Mouse (Mus musculus) liver, postnatal 0 days (tissue): ENCODE measurements around the gene Gprc5a. TPM values are rescaled to one million over a fixed set of nuclear protein-coding genes. Genes with fewer than 3 reads are reported as not detected.

Experiments
- ATAC-seq: fragments of 200-750 bp; cut with Nextera tagmentation; 2 replicates; pipeline ENCODE4 v1.8.0; 2017; ENCODE audit warnings: mild to moderate bottlenecking, moderate library complexity
- DNase-seq: peaks from one replicate; pipeline ENCODE4 v3.0.0-alpha.2; 2016
- H3K27ac ChIP-seq: fragments of 300-500 bp; sonication (generic); 2 replicates; pipeline ENCODE4 v1.5.1; 2014; ENCODE audit warnings: antibody characterized with exemption, moderate library complexity, mild to moderate bottlenecking, low read depth
- H3K27me3 ChIP-seq: fragments of 300-500 bp; sonication (generic); 2 replicates; pipeline ENCODE4 v1.6.1; 2014; ENCODE audit warnings: low read length, control low read depth, mixed read lengths; ENCODE audit not compliant: insufficient read depth
- H3K36me3 ChIP-seq: fragments of 300-500 bp; sonication (generic); replicated peaks from 2 replicates; pipeline ENCODE4 v1.6.1; 2014; ENCODE audit warnings: mild to moderate bottlenecking, control low read depth, low read length, moderate library complexity, mixed read lengths; ENCODE audit not compliant: insufficient read depth
- H3K4me1 ChIP-seq: fragments of 300-500 bp; sonication (generic); 2 replicates; pipeline ENCODE4 v1.6.1; 2014; ENCODE audit warnings: antibody characterized with exemption, mild to moderate bottlenecking, control low read depth; ENCODE audit not compliant: insufficient read depth
- H3K4me2 ChIP-seq: fragments of 300-500 bp; sonication (generic); 2 replicates; pipeline ENCODE4 v1.6.1; 2014; ENCODE audit warnings: low read depth, mild to moderate bottlenecking, low read length, moderate library complexity, mixed read lengths
- H3K4me3 ChIP-seq: fragments of 300-500 bp; sonication (generic); 2 replicates; pipeline ENCODE4 v1.5.1; 2014; ENCODE audit warnings: low read depth, low read length
- H3K9ac ChIP-seq: fragments of 300-500 bp; sonication (generic); replicated peaks from 2 replicates; pipeline ENCODE4 v1.6.1; 2014; ENCODE audit warnings: mild to moderate bottlenecking, moderate library complexity
- H3K9me3 ChIP-seq: fragments of 300-500 bp; sonication (generic); 2 replicates; pipeline ENCODE4 v1.6.1; 2016; ENCODE audit warnings: mild to moderate bottlenecking, control low read depth, low read length, mixed read lengths
- CTCF ChIP-seq: sonication (generic); IDR thresholded peaks from 2 replicates; pipeline ENCODE4 v1.5.1; 2016; ENCODE audit warnings: antibody characterized with exemption, low read depth
- EP300 ChIP-seq: IDR thresholded peaks from 2 replicates; pipeline ENCODE4 v1.6.1; 2016; ENCODE audit warnings: antibody characterized with exemption, low read depth, mild to moderate bottlenecking
- WGBS: fragments of 180-500 bp; shearing (Covaris S2); extraction: QIAGEN DNeasy Blood & Tissue Kit; methylation state at CpG from one replicate; pipeline ENCODE4 v1.1.7; 2014; ENCODE audit not compliant: insufficient replicate concordance; 5-methylcytosine and 5-hydroxymethylcytosine counted together
- polyA plus RNA-seq: library from polyadenylated mRNA; unstranded; fragments of >200 nt; fragmentation: Nextera tagmentation; extraction: Ambion mirVana; gene quantifications from 2 replicates; pipeline ENCODE4 v1.2.1, GENCODE M21; 2015

Gene Gprc5a
- polyA plus RNA-seq, 1 experiment from 2014 or later = 0.21 TPM

DNA sequence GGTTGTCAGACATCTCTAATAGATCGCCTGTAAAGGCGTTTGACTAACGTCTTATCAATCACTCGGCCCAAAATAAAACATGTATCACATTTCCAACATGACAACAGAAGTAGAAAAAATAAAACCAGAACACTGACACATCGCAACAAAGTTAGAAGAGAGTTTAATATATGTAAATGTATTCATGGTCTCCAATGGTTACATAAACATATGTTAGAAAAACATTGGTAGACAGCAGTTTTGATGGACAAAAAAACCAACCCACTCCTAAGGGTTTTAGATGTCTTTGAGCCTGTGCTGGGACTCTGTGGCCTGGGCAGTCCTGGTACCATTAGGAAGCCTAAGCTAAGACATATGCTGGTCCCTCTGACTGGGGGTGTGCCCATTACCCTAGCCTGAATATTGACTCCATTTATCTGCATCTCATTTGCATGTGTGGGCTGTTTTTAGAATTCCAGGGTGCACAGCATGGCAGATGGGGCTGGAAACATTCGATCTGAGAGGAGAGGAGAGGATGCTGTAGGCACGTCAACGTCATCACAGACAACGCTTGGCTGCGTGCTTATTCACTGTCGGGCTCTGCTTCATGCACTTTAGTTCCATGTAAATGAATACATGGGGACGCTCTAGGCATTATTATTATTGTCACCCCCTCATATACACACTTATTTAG is 27.5 kb downstream of the Gprc5a start:
- Histone ChIP-seq H3K36me3 (no peaks in the 10 kb centered on the region), H3K4me1 (no peaks in the 10 kb centered on the region), H3K9me3 (no peaks in the 10 kb centered on the region), H3K4me2 (no peak overlapping the region), H3K4me3 (no peak overlapping the region), H3K27me3 (no peaks in the 10 kb centered on the region), H3K27ac (no peak overlapping the region), H3K9ac (no peak overlapping the region)
- no peak for TF ChIP-seq CTCF
- no peak for TF ChIP-seq EP300
- DNase-seq = no peak
- no peak for ATAC-seq
- WGBS = 79% methylated on average over 12 of the region's 12 CpGs

DNA sequence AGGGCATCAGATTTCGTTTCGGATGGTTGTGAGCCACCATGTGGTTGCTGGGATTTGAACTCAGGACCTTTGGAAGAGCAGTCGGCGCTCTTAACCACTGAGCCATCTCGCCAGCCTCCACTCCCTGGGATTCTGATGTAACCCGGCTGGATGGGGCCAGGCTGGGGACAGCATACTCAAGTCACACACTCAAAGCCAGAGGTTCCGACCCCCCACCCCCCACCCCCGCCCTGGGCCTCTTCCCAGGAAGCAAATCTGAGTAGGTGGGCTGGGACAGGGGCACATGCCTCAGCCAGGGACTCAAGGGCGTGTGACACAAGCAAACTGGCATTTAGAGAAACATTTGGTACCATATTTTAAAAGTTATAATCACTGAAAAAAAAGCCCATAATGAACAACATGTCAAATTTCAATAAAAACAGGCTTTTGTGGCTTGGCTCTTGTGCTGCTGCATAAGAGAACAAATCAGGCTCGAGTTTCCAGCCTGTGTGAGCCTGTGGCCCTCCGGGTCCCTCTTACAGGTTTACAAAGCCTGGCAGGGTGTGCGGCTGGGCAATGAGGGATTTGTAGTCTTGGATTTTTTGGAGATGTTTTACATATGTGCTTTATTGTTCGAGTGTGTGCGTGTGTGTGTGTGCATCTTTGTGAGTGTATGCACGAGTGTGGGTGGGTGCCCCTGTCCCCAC is 35.5 kb downstream of the Gprc5a start:
- TF ChIP-seq EP300 = no peak
- no peaks in the 10 kb centered on the region for H3K4me1 ChIP-seq

DNA sequence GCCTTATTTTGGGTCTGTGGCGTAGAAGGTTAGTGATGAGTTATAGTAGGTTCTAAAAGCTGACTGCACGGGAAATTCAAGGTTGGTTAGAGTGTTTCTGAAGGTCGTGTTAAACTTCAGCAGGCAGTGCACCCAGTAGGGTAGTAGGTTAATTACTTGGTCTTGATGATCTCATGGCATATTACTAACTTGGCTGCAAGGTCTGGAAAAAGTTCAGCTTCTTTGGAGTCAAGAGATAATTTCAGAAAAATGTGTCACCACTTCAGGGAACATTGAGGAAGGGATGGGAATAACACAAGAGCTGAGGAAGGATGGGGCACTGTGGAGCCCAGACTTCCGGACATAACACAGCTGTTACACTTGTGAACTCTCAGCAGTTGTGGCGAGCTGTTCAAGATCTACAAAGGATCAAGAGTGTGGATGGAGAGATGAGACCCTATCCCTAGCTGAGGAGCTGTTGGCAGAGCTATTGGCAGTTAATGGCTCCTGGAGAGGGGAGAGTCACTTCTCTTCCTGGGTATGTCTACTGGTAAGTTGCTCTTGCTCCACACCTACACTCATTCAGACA is 37.4 kb downstream of the Gprc5a start:
- ATAC-seq (no peak), DNase-seq (no peak)
- Histone ChIP-seq H3K4me3 (no peak overlapping the region), H3K36me3 (no peaks in the 10 kb centered on the region), H3K27me3 (no peaks in the 10 kb centered on the region), H3K4me1 (no peaks in the 10 kb centered on the region), H3K9me3 (no peaks in the 10 kb centered on the region), H3K9ac (no peak overlapping the region), H3K27ac (no peak overlapping the region), H3K4me2 (no peak overlapping the region)
- TF ChIP-seq CTCF (no peak), EP300 (no peak)
- WGBS = 60% methylated on average over 5 of the region's 5 CpGs

More for the DNA sequence above, 35.5 kb downstream of the Gprc5a start:
- H3K9ac ChIP-seq = no peak overlapping the region
- no peak overlapping the region for H3K27ac ChIP-seq
- 77% methylated on average over 15 of the region's 15 CpGs for WGBS
- no peaks in the 10 kb centered on the region for H3K9me3 ChIP-seq
- H3K27me3 ChIP-seq = no peaks in the 10 kb centered on the region
- no peaks in the 10 kb centered on the region for H3K36me3 ChIP-seq
- H3K4me2 ChIP-seq = no peak overlapping the region
- DNase-seq (no peak), ATAC-seq (no peak)
- H3K4me3 ChIP-seq = no peak overlapping the region

DNA sequence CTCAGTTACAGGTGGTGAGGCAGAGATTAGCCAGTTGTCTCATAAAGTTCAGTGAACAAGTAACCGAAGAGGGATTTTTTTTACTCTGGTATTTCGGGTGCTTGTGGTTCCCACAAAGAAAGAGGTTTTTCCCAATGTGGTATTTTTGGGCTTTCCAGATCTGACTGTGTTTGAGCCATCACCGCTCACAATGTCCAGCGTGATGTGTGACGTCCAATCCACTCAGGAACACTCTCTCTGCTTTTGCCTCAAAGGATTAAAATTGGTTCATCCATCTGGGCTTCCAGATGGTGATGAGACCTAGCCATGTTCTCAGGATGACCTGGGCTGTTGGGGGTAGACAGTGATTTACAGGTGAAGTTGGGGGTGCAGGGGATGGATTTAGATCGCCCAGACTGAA is 41.6 kb downstream of the Gprc5a start:
- no peaks in the 10 kb centered on the region for H3K9me3 ChIP-seq
- DNase-seq (no peak), ATAC-seq (no peak)
- H3K27me3 ChIP-seq = no peaks in the 10 kb centered on the region
- WGBS = 77% methylated on average over 6 of the region's 6 CpGs
- no peaks in the 10 kb centered on the region for H3K4me1 ChIP-seq
- H3K4me3 ChIP-seq = no peak overlapping the region
- H3K27ac ChIP-seq = no peak overlapping the region
- H3K36me3 ChIP-seq = no peaks in the 10 kb centered on the region
- TF ChIP-seq CTCF (no peak), EP300 (no peak)
- no peak overlapping the region for H3K9ac ChIP-seq
- H3K4me2 ChIP-seq = no peak overlapping the region

DNA sequence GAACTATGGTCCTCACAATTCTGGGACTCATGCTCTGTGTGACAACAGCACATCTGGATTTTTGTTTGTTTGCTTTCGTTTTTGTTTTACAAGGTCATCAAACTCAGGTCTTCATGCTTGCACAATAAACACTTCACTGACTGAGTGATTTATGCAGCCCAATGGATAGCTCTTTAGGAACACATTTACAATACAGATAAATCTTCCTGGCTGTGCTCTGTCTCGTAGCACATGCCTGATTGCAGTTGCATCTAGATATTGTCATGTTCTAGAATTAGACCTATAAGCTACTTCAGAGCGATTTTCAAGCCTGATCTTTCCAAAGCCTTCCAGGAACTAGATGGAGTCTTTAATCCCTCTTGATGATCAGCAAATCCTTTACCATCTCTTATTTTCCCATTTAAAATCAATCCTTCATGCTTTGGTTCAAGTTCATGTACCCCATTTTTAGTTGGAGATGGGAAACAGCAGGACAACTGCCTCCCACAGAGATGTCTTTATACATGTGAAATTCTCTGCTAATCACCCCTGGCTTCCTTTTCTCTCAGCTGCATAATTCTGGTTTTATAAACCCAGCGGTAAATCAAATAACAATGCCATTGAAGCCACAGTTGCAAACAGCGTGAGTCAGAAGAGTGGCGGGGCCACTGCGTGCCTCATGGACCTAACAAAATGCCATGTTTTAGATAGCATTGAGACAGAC is 47.1 kb downstream of the Gprc5a start:
- DNase-seq (no peak), ATAC-seq (no peak)
- H3K9me3 ChIP-seq = no peaks in the 10 kb centered on the region
- no peak overlapping the region for H3K4me3 ChIP-seq
- H3K27ac ChIP-seq = no peak overlapping the region
- H3K4me1 ChIP-seq = no peaks in the 10 kb centered on the region
- H3K36me3 ChIP-seq = no peaks in the 10 kb centered on the region
- H3K4me2 ChIP-seq = no peak overlapping the region
- TF ChIP-seq CTCF (no peak), EP300 (no peak)
- no peaks in the 10 kb centered on the region for H3K27me3 ChIP-seq
- 33% methylated on average over 7 of the region's 7 CpGs for WGBS
- H3K9ac ChIP-seq = no peak overlapping the region

DNA sequence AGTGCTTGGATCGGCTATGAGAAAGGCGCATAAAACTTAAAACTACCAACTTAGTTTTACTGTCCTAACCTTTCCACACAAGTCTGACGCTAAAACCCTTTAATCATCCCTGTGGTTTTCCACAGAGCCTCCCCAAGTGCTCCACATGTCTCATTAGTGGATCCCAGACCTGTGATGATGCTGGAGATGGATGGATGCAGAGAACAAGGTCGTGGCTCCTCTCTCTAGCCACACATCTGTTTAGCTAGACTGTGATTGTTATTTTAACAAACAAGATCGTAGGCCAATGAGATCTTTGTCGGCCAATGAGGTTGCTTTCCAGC is 47.6 kb downstream of the Gprc5a start:
- Histone ChIP-seq H3K4me1 (no peaks in the 10 kb centered on the region), H3K27me3 (no peaks in the 10 kb centered on the region), H3K4me3 (no peak overlapping the region), H3K27ac (no peak overlapping the region), H3K9ac (no peak overlapping the region), H3K36me3 (no peaks in the 10 kb centered on the region), H3K9me3 (no peaks in the 10 kb centered on the region), H3K4me2 (no peak overlapping the region)
- DNase-seq = no peak
- no peak for ATAC-seq
- 40% methylated on average over 6 of the region's 6 CpGs for WGBS
- TF ChIP-seq EP300 = no peak
- TF ChIP-seq CTCF = no peak
